Mouse (Mus musculus): Measurements from ENCODE around the gene Pcid2. TPM values are rescaled to one million over a fixed set of nuclear protein-coding genes. Genes with fewer than 3 reads are reported as not detected.

Gene Pcid2
- total and polyA plus RNA-seq, 3 experiments = 50.1 to 90.6 (median 68.1) TPM

DNA sequence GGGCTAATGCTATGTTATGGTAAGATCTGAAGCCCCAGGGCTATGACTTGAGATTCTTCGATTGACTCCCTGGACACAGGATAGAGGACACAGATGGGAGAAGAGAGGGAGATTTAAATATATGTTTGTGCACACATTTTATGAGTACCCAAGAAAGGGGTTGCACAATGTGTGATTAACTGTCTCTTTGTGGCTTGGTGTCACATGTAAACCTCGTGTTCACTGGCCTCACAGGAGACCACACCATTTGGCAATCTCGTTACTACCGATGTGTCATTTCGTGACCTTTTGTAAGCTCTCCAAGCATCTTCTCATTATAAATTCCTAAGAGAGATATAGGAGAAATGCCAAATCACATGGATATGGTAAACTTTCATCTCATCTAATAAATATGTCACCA, 77.6 kb downstream of the Pcid2 start:
- TF ChIP-seq GABPA (IDR thresholded peaks at IDR 0.05; ENCODE audit: low read depth, low read length) = no peak
- TF ChIP-seq ZC3H11A (IDR thresholded peaks at IDR 0.05; ENCODE audit: low read depth, low read length) = no peak
- TF ChIP-seq CTCF (IDR thresholded peaks at IDR 0.05 in 2 of 3, conservative IDR thresholded peaks at IDR 0.05 in 1 of 3; ENCODE audit: control insufficient read depth in 1 of 3, insufficient read depth in 1 of 3, low read depth in 2 of 3, low read length in 3 of 3, poor library complexity in 1 of 3, severe bottlenecking in 1 of 3) = no peak
- TF ChIP-seq ETS1 (IDR thresholded peaks at IDR 0.05; ENCODE audit: low read depth, low read length) = no peak
- H3K36me3 ChIP-seq (ENCODE audit: control insufficient read depth in 1 of 2, insufficient read depth in 2 of 2, low read length in 2 of 2) = no peaks in the 10 kb centered on the region
- H3K9ac ChIP-seq (ENCODE audit: control insufficient read depth, low read depth, low read length, poor library complexity, severe bottlenecking) = no peak overlapping the region
- H3K4me3 ChIP-seq (ENCODE audit: control insufficient read depth in 1 of 2, insufficient read depth in 1 of 2, low read depth in 2 of 2, low read length in 2 of 2) = no peak overlapping the region
- no peaks in the 10 kb centered on the region for H3K4me1 ChIP-seq (ENCODE audit: control insufficient read depth in 1 of 2, insufficient read depth in 2 of 2, low read length in 2 of 2)
- no peaks in the 10 kb centered on the region for H3K9me3 ChIP-seq (replicated peaks; ENCODE audit: insufficient read depth, low read length)
- no peak overlapping the region for H3K27ac ChIP-seq (ENCODE audit: control insufficient read depth, low read depth, low read length)
- no peaks in the 10 kb centered on the region for H3K79me2 ChIP-seq (ENCODE audit: control insufficient read depth, insufficient read depth, low read length, poor library complexity)
- peaks cover 15% of the 10 kb centered on the region in 2 experiments for H3K27me3 ChIP-seq (ENCODE audit: control insufficient read depth in 1 of 2, insufficient read depth in 2 of 2, low read length in 2 of 2)
- DNase-seq (ENCODE audit: low read depth, low spot score) = no peak

Other genes with a start within 250 kb of the Pcid2 start
- 1.2 and 1.8 TPM in 2 replicates for gene Mcf2l, start 231.7 kb downstream of the Pcid2 start, total RNA-seq (2012; rRNA removed)
- gene Mcf2l, start 231.7 kb downstream of the Pcid2 start, polyA plus RNA-seq (2012; ENCODE audit: insufficient read depth in 1 of 2, insufficient read length in 2 of 2, low read depth in 1 of 2, low replicate concordance in 2 of 2, missing spikeins in 1 of 2) = 1 to 10 TPM in 1 of 2 experiments, not detected in 1; 3.6 TPM
- gene F7, start 79.4 kb downstream of the Pcid2 start, total RNA-seq (2012; rRNA removed) = not detected in 2 replicates
- not detected for gene F7, start 79.4 kb downstream of the Pcid2 start, polyA plus RNA-seq (2012; ENCODE audit: insufficient read depth in 1 of 2, insufficient read length in 2 of 2, low read depth in 1 of 2, low replicate concordance in 2 of 2, missing spikeins in 1 of 2)
- gene F10, start 68.2 kb downstream of the Pcid2 start, total RNA-seq (2012; rRNA removed) = 0.04 TPM in 1 of 2 replicates, not detected in the other
- under 1 TPM in 1 of 2 experiments, not detected in 1; 0.03 TPM for gene F10, start 68.2 kb downstream of the Pcid2 start, polyA plus RNA-seq (2012; ENCODE audit: insufficient read depth in 1 of 2, insufficient read length in 2 of 2, low read depth in 1 of 2, low replicate concordance in 2 of 2, missing spikeins in 1 of 2)
- 0.10 and 0.12 TPM in 2 replicates for gene Proz, start 44.5 kb downstream of the Pcid2 start, total RNA-seq (2012; rRNA removed)
- gene Proz, start 44.5 kb downstream of the Pcid2 start, polyA plus RNA-seq (2012; ENCODE audit: insufficient read depth in 1 of 2, insufficient read length in 2 of 2, low read depth in 1 of 2, low replicate concordance in 2 of 2, missing spikeins in 1 of 2) = under 1 TPM in 1 of 2 experiments, not detected in 1; 0.54 TPM
- 62.3 and 81.4 TPM in 2 replicates for gene Cul4a, start 162 bp upstream of the Pcid2 start, total RNA-seq (2012; rRNA removed)
- gene Cul4a, start 162 bp upstream of the Pcid2 start, polyA plus RNA-seq (2012; ENCODE audit: insufficient read depth in 1 of 2, insufficient read length in 2 of 2, low read depth in 1 of 2, low replicate concordance in 2 of 2, missing spikeins in 1 of 2) = 100 to 1,000 TPM in 1 of 2 experiments, 10 to 100 TPM in 1; 56.2 to 131 TPM
- 191 and 205 TPM in 2 replicates for gene Lamp1, start 53.7 kb upstream of the Pcid2 start, total RNA-seq (2012; rRNA removed)
- gene Lamp1, start 53.7 kb upstream of the Pcid2 start, polyA plus RNA-seq (2012; ENCODE audit: insufficient read depth in 1 of 2, insufficient read length in 2 of 2, low read depth in 1 of 2, low replicate concordance in 2 of 2, missing spikeins in 1 of 2) = 100 to 1,000 TPM; 109 to 233 TPM
- gene Grtp1, start 95.2 kb upstream of the Pcid2 start, total RNA-seq (2012; rRNA removed) = 8.2 and 11.9 TPM in 2 replicates
- 10 to 100 TPM in 1 of 2 experiments, not detected in 1; 15.1 TPM for gene Grtp1, start 95.2 kb upstream of the Pcid2 start, polyA plus RNA-seq (2012; ENCODE audit: insufficient read depth in 1 of 2, insufficient read length in 2 of 2, low read depth in 1 of 2, low replicate concordance in 2 of 2, missing spikeins in 1 of 2)
- not detected in 2 replicates for gene Adprhl1, start 148.7 kb upstream of the Pcid2 start, total RNA-seq (2012; rRNA removed)
- not detected for gene Adprhl1, start 148.7 kb upstream of the Pcid2 start, polyA plus RNA-seq (2012; ENCODE audit: insufficient read depth in 1 of 2, insufficient read length in 2 of 2, low read depth in 1 of 2, low replicate concordance in 2 of 2, missing spikeins in 1 of 2)
- 15.3 and 19.9 TPM in 2 replicates for gene Dcun1d2, start 182.7 kb upstream of the Pcid2 start, total RNA-seq (2012; rRNA removed)
- 10 to 100 TPM in 1 of 2 experiments, not detected in 1; 19.1 TPM for gene Dcun1d2, start 182.7 kb upstream of the Pcid2 start, polyA plus RNA-seq (2012; ENCODE audit: insufficient read depth in 1 of 2, insufficient read length in 2 of 2, low read depth in 1 of 2, low replicate concordance in 2 of 2, missing spikeins in 1 of 2)
- gene Tmco3, start 182.7 kb upstream of the Pcid2 start, total RNA-seq (2012; rRNA removed) = 9.3 and 11.8 TPM in 2 replicates
- 10 to 100 TPM in 1 of 2 experiments, not detected in 1; 20.3 TPM for gene Tmco3, start 182.7 kb upstream of the Pcid2 start, polyA plus RNA-seq (2012; ENCODE audit: insufficient read depth in 1 of 2, insufficient read length in 2 of 2, low read depth in 1 of 2, low replicate concordance in 2 of 2, missing spikeins in 1 of 2)
- gene Tfdp1, start 233.3 kb upstream of the Pcid2 start, total RNA-seq (2012; rRNA removed) = 214 and 256 TPM in 2 replicates
- gene Tfdp1, start 233.3 kb upstream of the Pcid2 start, polyA plus RNA-seq (2012; ENCODE audit: insufficient read depth in 1 of 2, insufficient read length in 2 of 2, low read depth in 1 of 2, low replicate concordance in 2 of 2, missing spikeins in 1 of 2) = 100 to 1,000 TPM; 143 to 331 TPM